34 mouse cellular contexts compared by ENCODE assay signal in genomic region chr16:43986299-43986698, GRCm38 (mm10).
"Had no signal": no experiment of that assay in that cellular context is flagged by ENCODE, and none has a peak within 500 bp of the region (broad histone marks: within the 10 kb centered on the region; RNA-seq: fewer than 3 reads in every experiment).

No protein-coding gene starts in this region.

- H3K27me3 ChIP-seq: heart, embryonic 12.5 days; heart, embryonic 13.5 days; heart, embryonic 15.5 days; hindbrain, embryonic 12.5 days; hindbrain, embryonic 13.5 days; hindbrain, embryonic 15.5 days; intestine, embryonic 15.5 days; kidney, embryonic 15.5 days had no signal

- H3K4me1 ChIP-seq: heart, embryonic 10.5 days; heart, embryonic 12.5 days; heart, embryonic 13.5 days; heart, embryonic 15.5 days; hindbrain, embryonic 12.5 days; hindbrain, embryonic 13.5 days; hindbrain, embryonic 15.5 days; intestine, embryonic 15.5 days; kidney, embryonic 15.5 days had no signal

- ATAC-seq: hindbrain, embryonic 16.5 days; hindbrain, postnatal 0 days; inflammation-experienced regulatory T-cells, adult 6 months; intestine, embryonic 15.5 days; intestine, embryonic 16.5 days; intestine, postnatal 0 days had no signal

- H3K9ac ChIP-seq: heart, embryonic 12.5 days; heart, embryonic 13.5 days; heart, embryonic 15.5 days; hindbrain, embryonic 12.5 days; hindbrain, embryonic 13.5 days; hindbrain, embryonic 14.5 days; hindbrain, embryonic 15.5 days; intestine, embryonic 15.5 days; kidney, embryonic 15.5 days had no signal

- DNase-seq: heart, postnatal 10 days; heart, postnatal 14 days; heart, postnatal 36 days; kidney, adult 11 months; kidney, adult 18-20 months; kidney, adult 2 months; kidney, adult 8-10 months; kidney, adult 9 months; kidney, postnatal 10 days; kidney, postnatal 14 days; kidney, postnatal 25 days; kidney, postnatal 36 days; kidney, postnatal 4 days; layer of hippocampus, adult 9-11 months; layer of hippocampus, postnatal 36 days had no signal

- H3K36me3 ChIP-seq: heart, embryonic 10.5 days; heart, embryonic 15.5 days; hindbrain, embryonic 10.5 days; hindbrain, embryonic 12.5 days; hindbrain, embryonic 13.5 days; hindbrain, embryonic 15.5 days; intestine, embryonic 15.5 days; kidney, embryonic 15.5 days had no signal

- H3K4me2 ChIP-seq: heart, embryonic 11.5 days; heart, embryonic 12.5 days; heart, embryonic 13.5 days; heart, embryonic 15.5 days; hindbrain, embryonic 12.5 days; hindbrain, embryonic 13.5 days; hindbrain, embryonic 14.5 days; hindbrain, embryonic 15.5 days; intestine, embryonic 15.5 days; kidney, embryonic 15.5 days had no signal

- H3K9me3 ChIP-seq: heart, embryonic 10.5 days; heart, embryonic 12.5 days; heart, embryonic 13.5 days; heart, embryonic 15.5 days; hindbrain, embryonic 10.5 days; hindbrain, embryonic 12.5 days; hindbrain, embryonic 13.5 days; hindbrain, embryonic 15.5 days; intestine, embryonic 15.5 days; kidney, embryonic 15.5 days had no signal

- H3K4me3 ChIP-seq: heart, embryonic 10.5 days; heart, embryonic 12.5 days; heart, embryonic 13.5 days; heart, embryonic 15.5 days; hindbrain, embryonic 10.5 days; hindbrain, embryonic 12.5 days; hindbrain, embryonic 13.5 days; hindbrain, embryonic 15.5 days; intestine, embryonic 15.5 days; kidney, embryonic 15.5 days; layer of hippocampus, adult 2 months had no signal

- H3K27ac ChIP-seq: heart, embryonic 10.5 days; heart, embryonic 13.5 days; heart, embryonic 15.5 days; hindbrain, embryonic 10.5 days; hindbrain, embryonic 12.5 days; hindbrain, embryonic 13.5 days; hindbrain, embryonic 14.5 days; hindbrain, embryonic 15.5 days; hindbrain, postnatal 0 days; intestine, embryonic 15.5 days; kidney, embryonic 15.5 days; kidney, postnatal 0 days; layer of hippocampus, adult 2 months had no signal
